Mouse (Mus musculus) erythroblast, embryonic 14.5 days (primary cell): ENCODE results near the gene Hpn. TPM values are rescaled to one million over a fixed set of nuclear protein-coding genes. Genes with fewer than 3 reads are reported as not detected.

ENCODE experiments used
- H3K27me3 ChIP-seq: 2 replicates; pipeline ENCODE4 v1.6.1; 2012; ENCODE audit warnings: inconsistent platforms; ENCODE audit not compliant: control insufficient read depth
- H3K36me3 ChIP-seq: 2 replicates; pipeline ENCODE4 v1.6.1; 2012; ENCODE audit warnings: mild to moderate bottlenecking, inconsistent platforms; ENCODE audit not compliant: control insufficient read depth
- H3K4me1 ChIP-seq: 2 replicates; pipeline ENCODE4 v1.6.1; 2012; ENCODE audit warnings: inconsistent platforms; ENCODE audit not compliant: control insufficient read depth
- H3K4me3 ChIP-seq: replicated peaks from 2 replicates; pipeline ENCODE3; 2012; ENCODE audit warnings: moderate library complexity, mild to moderate bottlenecking, inconsistent platforms
- H3K9me3 ChIP-seq: 2 replicates; pipeline ENCODE4 v1.6.1; 2012; ENCODE audit warnings: low read length, inconsistent platforms, mixed read lengths; ENCODE audit not compliant: control insufficient read depth
- GATA1 ChIP-seq: IDR thresholded peaks from 2 replicates; pipeline ENCODE4 v1.6.1; 2012; ENCODE audit warnings: low read length, inconsistent platforms, mixed read lengths
- TAL1 ChIP-seq: IDR thresholded peaks from 3 replicates; pipeline ENCODE4 v1.6.1; 2012; ENCODE audit warnings: low read length, inconsistent platforms, mixed read lengths
- polyA plus RNA-seq: library from polyadenylated mRNA; stranded (reverse); fragments of >175 nt; gene quantifications from 2 replicates; pipeline ENCODE4 v1.2.3, GENCODE M21; 2012

The Hpn gene
- polyA plus RNA-seq, 1 experiment: 0.15 TPM

DNA sequence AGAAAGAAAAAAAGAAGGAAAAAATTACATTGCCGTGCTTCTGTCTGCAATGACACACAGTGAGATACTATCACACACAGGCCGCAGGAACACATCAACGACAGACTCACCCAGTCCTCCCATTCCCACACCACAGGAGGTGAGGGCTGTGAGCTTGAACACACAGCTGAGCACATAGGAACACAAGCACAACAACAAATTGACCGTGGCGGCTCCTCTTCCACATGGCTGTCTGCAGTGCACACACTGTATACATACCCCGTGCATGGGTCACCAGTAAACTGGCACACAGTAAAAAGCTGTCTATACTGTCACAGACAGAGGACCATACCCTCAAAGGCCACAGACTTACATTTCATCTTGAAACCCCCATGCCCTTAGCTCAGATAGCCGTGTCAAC, 58.6 kb downstream of the Hpn start:
- Histone ChIP-seq H3K4me1 (no peaks in the 10 kb centered on the region; the same call in 1 of the 2 replicates), H3K27me3 (peaks cover 21% of the 10 kb centered on the region), H3K36me3 (no peaks in the 10 kb centered on the region), H3K9me3 (no peaks in the 10 kb centered on the region), H3K4me3 (no peak overlapping the region)
- TF ChIP-seq GATA1 (no peak), TAL1 (no peak)

DNA sequence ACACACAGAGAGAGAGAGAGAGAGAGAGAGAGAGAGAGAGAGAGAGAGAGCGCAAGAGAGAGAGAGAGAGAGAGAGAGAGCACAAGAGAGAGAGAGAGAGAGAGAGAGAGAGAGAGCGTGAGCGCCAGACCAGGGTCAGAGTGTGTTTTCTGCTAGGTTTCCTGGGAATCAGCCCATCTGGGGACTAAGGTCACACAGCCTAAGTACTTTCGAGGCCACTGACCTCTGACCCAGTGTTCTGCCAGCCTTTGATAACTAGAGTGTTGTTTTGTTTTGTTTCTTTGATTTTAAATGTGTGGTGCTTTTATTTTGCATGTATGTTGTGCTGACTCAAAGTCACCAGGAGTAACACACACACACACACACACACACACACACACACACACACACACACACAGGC, 59.2 kb downstream of the Hpn start:
- Histone ChIP-seq H3K4me3 (no peak overlapping the region), H3K36me3 (no peaks in the 10 kb centered on the region), H3K27me3 (peaks cover 27% of the 10 kb centered on the region), H3K9me3 (no peaks in the 10 kb centered on the region), H3K4me1 (no peaks in the 10 kb centered on the region; the same call in 1 of the 2 replicates)
- TF ChIP-seq GATA1 (no peak), TAL1 (no peak)

DNA sequence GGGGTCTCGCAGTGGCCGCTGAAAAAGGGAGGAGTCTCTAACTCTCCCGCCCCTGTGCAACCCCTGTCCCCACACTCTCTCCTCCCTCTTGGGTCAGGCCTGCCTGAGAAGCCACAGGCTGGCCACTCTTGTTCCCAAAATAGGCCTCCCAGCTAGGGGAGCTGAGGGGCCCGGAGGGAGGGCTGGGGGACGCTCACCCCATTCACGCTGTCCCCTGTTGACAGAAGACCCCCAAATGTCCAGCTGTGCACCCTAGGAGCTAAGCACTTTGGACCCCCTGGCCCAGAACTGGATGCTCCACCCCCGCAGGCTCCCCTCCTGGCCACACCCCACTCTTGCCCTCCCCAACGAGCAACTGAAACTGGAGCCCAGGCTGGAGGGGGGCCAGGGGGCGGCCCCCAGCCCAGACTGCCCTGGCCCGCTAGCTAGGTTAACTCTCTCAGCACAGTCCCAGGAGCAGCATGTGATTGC, 59.7 kb downstream of the Hpn start:
- Histone ChIP-seq H3K27me3 (peaks cover 32% of the 10 kb centered on the region), H3K9me3 (no peaks in the 10 kb centered on the region), H3K4me3 (peak overlapping the region; percentile 20), H3K36me3 (no peaks in the 10 kb centered on the region), H3K4me1 (no peaks in the 10 kb centered on the region; the same call in 1 of the 2 replicates)
- TF ChIP-seq TAL1: no peak
- no peak for TF ChIP-seq GATA1

DNA sequence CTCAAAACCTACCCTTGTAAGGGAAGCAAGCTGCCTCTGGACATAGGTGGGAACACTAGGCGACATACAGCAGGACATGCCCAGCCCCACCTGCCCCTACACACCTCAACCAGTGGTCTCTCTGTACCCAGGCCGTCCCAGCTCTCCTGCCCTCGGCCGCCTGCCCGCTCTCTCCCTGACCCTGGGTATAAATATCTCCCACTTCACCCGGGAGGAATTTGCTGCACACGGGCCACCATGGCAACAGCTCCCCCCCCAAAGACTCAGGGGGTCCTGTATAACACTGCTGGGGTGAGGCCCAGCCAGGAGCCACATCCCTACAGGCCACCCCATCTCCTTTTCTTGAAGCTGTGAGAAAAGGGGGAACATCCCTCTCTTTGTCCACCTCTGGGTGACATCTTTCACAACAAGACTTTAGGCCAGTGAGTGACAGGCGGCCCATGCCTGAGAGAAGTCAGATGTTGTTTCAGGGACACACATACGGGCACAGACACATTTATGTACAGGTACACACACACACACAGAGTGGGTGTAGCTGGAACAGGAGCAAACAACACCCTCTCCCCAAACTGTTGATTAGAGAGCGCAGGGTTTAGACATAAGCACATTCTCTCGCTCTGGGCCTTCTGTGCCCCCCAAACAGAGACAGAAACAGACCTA, 60.3 kb downstream of the Hpn start:
- no peaks in the 10 kb centered on the region for H3K36me3 ChIP-seq
- TF ChIP-seq GATA1: no peak
- TF ChIP-seq TAL1: no peak
- no peaks in the 10 kb centered on the region; the same call in 1 of the 2 replicates for H3K4me1 ChIP-seq
- no peaks in the 10 kb centered on the region for H3K9me3 ChIP-seq
- H3K4me3 ChIP-seq: peak overlapping the region; percentile 26
- peaks cover 37% of the 10 kb centered on the region for H3K27me3 ChIP-seq

DNA sequence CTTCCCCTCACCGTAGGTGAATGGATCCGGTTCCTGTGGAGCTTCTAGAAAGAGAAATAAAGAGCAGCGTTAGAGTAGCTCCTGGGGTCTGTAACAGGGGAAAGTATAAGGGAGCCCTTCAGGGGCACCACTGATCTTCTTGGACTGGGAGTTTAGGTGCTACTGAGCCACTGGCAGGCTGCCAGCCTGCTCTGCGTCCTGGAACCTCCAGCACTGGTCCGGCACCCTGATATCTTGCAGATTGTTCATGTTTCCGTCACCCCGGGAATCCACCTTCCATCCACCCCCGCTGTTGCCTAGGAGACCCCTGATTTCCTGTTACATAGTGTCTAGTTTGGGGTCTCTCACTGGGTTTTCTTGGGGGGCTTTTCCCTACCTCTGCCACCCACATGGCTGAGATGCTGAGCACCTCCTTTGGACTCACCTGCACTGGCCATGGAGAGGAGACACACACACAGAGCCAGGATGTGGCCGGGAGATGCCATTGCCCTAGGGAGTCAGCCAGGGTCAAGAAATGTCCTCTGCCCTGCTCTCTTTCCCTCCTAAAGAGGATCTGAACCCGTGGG, 61.1 kb downstream of the Hpn start:
- TF ChIP-seq GATA1 (no peak), TAL1 (no peak)
- Histone ChIP-seq H3K36me3 (no peaks in the 10 kb centered on the region), H3K4me1 (no peaks in the 10 kb centered on the region; the same call in 1 of the 2 replicates), H3K27me3 (peaks cover 44% of the 10 kb centered on the region), H3K9me3 (no peaks in the 10 kb centered on the region), H3K4me3 (no peak overlapping the region)

DNA sequence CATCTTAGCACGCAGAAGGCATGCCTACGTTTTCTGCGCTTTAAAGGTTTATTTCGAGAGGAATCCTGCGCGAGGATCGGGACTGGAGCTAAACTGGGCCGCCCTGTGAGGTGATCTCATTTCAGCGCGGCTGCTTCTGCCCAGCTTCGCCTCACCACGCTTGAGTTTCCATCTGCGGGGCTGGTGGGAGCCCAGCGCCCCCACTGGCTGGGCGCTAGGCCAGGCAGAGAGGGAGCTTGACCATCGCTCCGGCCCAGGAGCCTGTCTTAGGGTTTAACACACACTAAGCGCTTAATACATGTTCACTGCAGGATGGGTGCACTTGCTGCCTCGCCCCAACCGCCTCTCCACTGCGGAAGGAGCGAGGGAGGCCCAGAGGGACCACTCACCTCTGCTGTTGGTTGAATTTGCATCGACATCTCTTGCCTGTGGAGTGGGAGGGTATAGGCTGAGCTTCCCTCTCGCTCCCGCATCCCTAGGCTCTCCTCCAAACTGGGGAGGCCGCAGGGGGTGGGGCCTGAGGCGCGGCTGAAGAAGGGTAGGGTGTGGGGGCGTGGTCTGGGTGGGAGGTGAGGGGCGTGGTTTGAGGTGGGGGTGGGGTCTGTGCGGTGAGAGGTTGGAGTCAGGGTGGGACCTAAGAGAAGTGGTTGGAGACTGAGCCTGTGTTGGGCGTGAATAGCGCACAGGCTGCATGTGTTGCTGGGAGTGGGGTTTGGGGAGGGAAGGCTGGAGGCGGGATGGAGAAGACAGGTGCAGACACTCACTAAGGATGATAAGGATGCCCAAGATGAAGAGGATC, 62.3 kb downstream of the Hpn start:
- Histone ChIP-seq H3K9me3 (no peaks in the 10 kb centered on the region), H3K4me1 (no peaks in the 10 kb centered on the region; the same call in 1 of the 2 replicates), H3K4me3 (no peak overlapping the region), H3K36me3 (no peaks in the 10 kb centered on the region), H3K27me3 (peaks cover 44% of the 10 kb centered on the region)
- TF ChIP-seq TAL1: no peak
- TF ChIP-seq GATA1: no peak

DNA sequence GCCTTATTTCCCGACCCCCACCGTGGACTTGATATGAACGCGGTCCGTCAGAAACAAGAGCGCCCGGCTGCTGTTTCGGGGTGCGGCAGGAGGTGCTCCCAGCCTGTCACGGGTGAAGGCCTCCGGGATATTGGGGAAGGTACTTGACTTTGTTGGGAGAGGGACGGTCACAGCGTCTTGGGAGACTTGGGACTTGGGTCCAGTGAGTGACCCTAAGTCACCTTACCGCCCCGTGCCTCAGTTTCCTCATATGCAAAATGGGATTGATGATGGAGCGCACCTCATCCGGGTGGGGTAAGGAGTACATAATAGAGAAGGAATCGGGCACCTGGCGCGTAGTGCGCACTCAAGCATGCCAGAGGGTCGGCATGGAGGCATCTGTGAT, 62.8 kb downstream of the Hpn start:
- no peaks in the 10 kb centered on the region for H3K36me3 ChIP-seq
- H3K4me1 ChIP-seq: no peaks in the 10 kb centered on the region; the same call in 1 of the 2 replicates
- TF ChIP-seq TAL1 (no peak), GATA1 (no peak)
- no peaks in the 10 kb centered on the region for H3K9me3 ChIP-seq
- H3K27me3 ChIP-seq: peaks cover 44% of the 10 kb centered on the region
- H3K4me3 ChIP-seq: no peak overlapping the region

DNA sequence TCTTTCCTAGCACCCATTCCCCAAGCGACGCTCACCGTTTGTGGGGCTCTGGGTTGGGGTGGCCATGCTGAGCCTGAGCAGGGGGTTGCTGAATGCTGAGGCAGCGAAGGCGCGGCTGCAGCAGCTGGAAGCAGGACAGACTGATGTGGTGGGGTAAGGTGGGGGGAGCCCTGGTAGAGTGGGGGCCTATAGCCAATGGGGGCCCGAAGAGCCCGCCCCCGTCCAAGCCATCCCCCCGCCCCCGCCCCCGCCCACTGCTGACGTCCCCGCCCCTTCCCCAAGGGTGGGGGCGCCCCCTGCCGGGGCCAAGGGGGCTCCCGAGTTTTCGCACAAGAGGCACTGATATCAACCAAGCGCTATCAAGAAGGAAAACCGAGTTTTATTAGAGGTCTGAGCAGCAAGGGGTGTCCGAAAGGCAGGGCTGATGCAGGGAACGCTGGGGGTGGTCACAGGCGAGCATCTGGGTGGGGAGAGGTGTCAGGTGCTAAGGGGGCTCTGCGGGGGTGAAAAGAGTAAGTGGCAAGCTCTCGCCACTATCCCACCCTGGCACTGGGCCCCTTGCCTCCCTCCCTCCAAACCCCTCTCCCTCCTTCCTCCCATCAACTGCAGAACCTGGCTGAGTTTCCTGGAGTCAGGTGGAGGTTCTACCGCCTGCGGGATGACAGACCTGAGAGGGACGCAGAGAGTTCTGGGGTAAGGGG, 63.6 kb downstream of the Hpn start, which contains the start of gene Fxyd7:
Gene Fxyd7 (minus strand): TSS at position 147 of the 701 bp plus-strand sequence.
- H3K27me3 ChIP-seq: peaks cover 44% of the 10 kb centered on the region

More for the DNA sequence above, 63.6 kb downstream of the Hpn start, which contains the start of gene Fxyd7:
- no peak within 1 kb of the TSS for H3K4me3 ChIP-seq
- no peaks in the 10 kb centered on the region for H3K36me3 ChIP-seq
- TF ChIP-seq TAL1: no peak
- no peak for TF ChIP-seq GATA1
- H3K9me3 ChIP-seq: no peaks in the 10 kb centered on the region
- no peaks in the 10 kb centered on the region; the same call in 1 of the 2 replicates for H3K4me1 ChIP-seq
